Comparison of ENCODE assay signal across 9 mouse cellular contexts in the genomic region with DNA sequence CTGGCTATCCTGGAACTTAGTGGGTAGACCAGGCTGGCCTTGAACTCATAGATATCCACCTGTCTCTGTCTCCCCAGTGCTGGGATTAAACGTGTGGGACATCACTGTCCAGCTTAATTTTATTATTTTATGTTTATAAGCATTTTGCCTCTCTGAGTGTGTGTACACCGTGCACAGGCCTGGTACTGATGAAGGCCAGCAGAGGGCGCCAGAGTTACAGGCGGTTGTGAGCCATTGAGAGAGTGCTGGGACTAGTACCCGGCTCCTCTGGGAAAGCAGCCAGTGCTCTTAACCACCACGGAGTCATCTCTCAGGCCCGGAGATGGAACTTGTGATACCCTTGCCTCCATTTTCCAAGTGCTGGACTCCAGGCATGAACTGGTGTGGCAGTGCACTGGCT. TPM values are rescaled to one million over a fixed set of nuclear protein-coding genes. Genes with fewer than 3 reads are reported as not detected.
DNase-seq lines count a peak whose midpoint lies in the region; TF ChIP-seq lines count a peak whose summit lies in the region.
"Had no signal": no experiment of that assay in that cellular context is flagged by ENCODE, and none has a peak within 500 bp of the region (broad histone marks: within the 10 kb centered on the region; RNA-seq: fewer than 3 reads in every experiment).

No protein-coding gene starts in this region.

- no peak for DNase-seq in left cerebral cortex, adult 2 months (ENCODE audit: extremely low spot score in 1 of 2, low spot score in 2 of 2)
- DNase-seq in left cerebral cortex, postnatal 36 days (ENCODE audit: low spot score in 2 of 2) = no peak
- DNase-seq in MN1 (ENCODE audit: low spot score) = peak; percentile 45
- peak; percentile 72 for DNase-seq in c-Kit-positive CD71-negative TER-119-negative erythroid progenitor cells, embryonic 14.5 days (ENCODE audit: low read depth)
- peak; percentile 64 for DNase-seq in lung, postnatal 10 days
- peak; percentile 72 for DNase-seq in thymus, adult 2 months
- no peak for DNase-seq in layer of hippocampus, adult 8-10 months (ENCODE audit: low spot score in 2 of 2)

- no peak for TF ChIP-seq POLR2A in thymus, adult 2 months (IDR thresholded peaks at IDR 0.05; ENCODE audit: control insufficient read depth, extremely low read depth, insufficient read depth, low read length, poor library complexity)

- peaks cover 36% of the 10 kb centered on the region for H3K4me1 ChIP-seq in thymus, adult 2 months (replicated peaks; ENCODE audit: control insufficient read depth, insufficient read depth, low read length)

- H3K27me3 ChIP-seq in thymus, adult 2 months (ENCODE audit: control insufficient read depth, insufficient read depth, low read length) = no peaks in the 10 kb centered on the region
- H3K27me3 ChIP-seq: heart, embryonic 15.5 days; neural tube, embryonic 12.5 days had no signal

- TF ChIP-seq CTCF in left cerebral cortex, adult 2 months (IDR thresholded peaks at IDR 0.05) = peak; percentile 65
- TF ChIP-seq CTCF in thymus, adult 2 months (IDR thresholded peaks at IDR 0.05; ENCODE audit: borderline replicate concordance, control insufficient read depth, extremely low read depth, insufficient read depth, low read length, poor library complexity) = peak; percentile 75

- no peaks in the 10 kb centered on the region for H3K36me3 ChIP-seq in thymus, adult 2 months (ENCODE audit: control insufficient read depth, insufficient read depth, low read length)
- H3K36me3 ChIP-seq: heart, embryonic 15.5 days; neural tube, embryonic 12.5 days had no signal

- intact Hi-C loops in left cerebral cortex, adult 2 months (cut with DNase I) = no loop called here
- intact Hi-C loops in left cerebral cortex, postnatal 36 days (cut with DNase I) = no loop called here

- no peak overlapping the region for H3K4me3 ChIP-seq in left cerebral cortex, adult 2 months
- H3K4me3 ChIP-seq in thymus, adult 2 months (ENCODE audit: control insufficient read depth, insufficient read depth, low read length) = no peak overlapping the region
- H3K4me3 ChIP-seq: heart, embryonic 15.5 days; neural tube, embryonic 12.5 days had no signal

- WGBS in thymus, adult 2 months = 71% methylated on average over 7 of the region's 7 CpGs

- no peak overlapping the region for H3K27ac ChIP-seq in left cerebral cortex, adult 2 months
- H3K27ac ChIP-seq in thymus, adult 2 months (ENCODE audit: control insufficient read depth, insufficient read depth, low read length) = no peak overlapping the region
- H3K27ac ChIP-seq: heart, embryonic 15.5 days; neural tube, embryonic 12.5 days had no signal

RNA-seq across cellular contexts. Expression of a gene that starts 4.9 kb away (rescaled TPM):
- 10 to 100 TPM; 83.7 to 98.1 TPM for total RNA-seq in left cerebral cortex, adult 2 months (2021)
- total RNA-seq in left cerebral cortex, postnatal 36 days (2021) = 10 to 100 TPM; 80.5 to 83.0 TPM
- polyA plus RNA-seq in thymus, adult 2 months (2012; rRNA removed) = 27.3 and 28.9 TPM in 2 replicates
- 10 to 100 TPM; 47.2 to 63.1 (median 53.9) TPM for total RNA-seq in layer of hippocampus, adult 8-10 months (2022)

Comparison
In these comparisons a context has a peak if more than half of its experiments do, and no peak if none do; other contexts are left out.
1. DNase-seq: peak in MN1 (single experiment), c-Kit-positive CD71-negative TER-119-negative erythroid progenitor cells, embryonic 14.5 days (single experiment), lung, postnatal 10 days (single experiment) and thymus, adult 2 months (single experiment); none in left cerebral cortex, adult 2 months (0 of 2), left cerebral cortex, postnatal 36 days (0 of 2) and layer of hippocampus, adult 8-10 months (0 of 2).